Mouse (Mus musculus) gastrocnemius, postnatal 10 days (tissue): ENCODE results near the gene Gm17349. TPM values are rescaled to one million over a fixed set of nuclear protein-coding genes. Genes with fewer than 3 reads are reported as not detected.
A peak's percentile ranks its signal among the peaks of the same experiment; 100 is the strongest.
"Not testable (repeated sequence)": the region's sequence is repeated elsewhere in the genome, so short reads cannot be mapped to it uniquely, and the experiment has no call there.

Experiments used
- DNase-seq: peaks from one replicate; pipeline ENCODE4 v3.0.0; 2021; ENCODE audit warnings: mixed read lengths
- long read RNA-seq, 2 experiments: library from polyadenylated mRNA; stranded (forward); transcript quantifications; one replicate each; pipeline ENCODE4 v2.0.0; 2021
- total RNA-seq, 2 experiments: library from RNA; stranded (reverse); gene quantifications; 2 replicates each; pipeline ENCODE4 v1.2.3; 2021

Gene Gm17349
- 1 to 10 TPM in 1 of 2 experiments, not detected in 1; 2.4 TPM for total RNA-seq
- long read RNA-seq, experiment 1, partial matches to known transcripts: 0 of 2 reads
- long read RNA-seq, experiment 1, other reads (novel, unspliced or antisense): 2 of 2 reads
- long read RNA-seq, experiment 2: 0 reads

DNA sequence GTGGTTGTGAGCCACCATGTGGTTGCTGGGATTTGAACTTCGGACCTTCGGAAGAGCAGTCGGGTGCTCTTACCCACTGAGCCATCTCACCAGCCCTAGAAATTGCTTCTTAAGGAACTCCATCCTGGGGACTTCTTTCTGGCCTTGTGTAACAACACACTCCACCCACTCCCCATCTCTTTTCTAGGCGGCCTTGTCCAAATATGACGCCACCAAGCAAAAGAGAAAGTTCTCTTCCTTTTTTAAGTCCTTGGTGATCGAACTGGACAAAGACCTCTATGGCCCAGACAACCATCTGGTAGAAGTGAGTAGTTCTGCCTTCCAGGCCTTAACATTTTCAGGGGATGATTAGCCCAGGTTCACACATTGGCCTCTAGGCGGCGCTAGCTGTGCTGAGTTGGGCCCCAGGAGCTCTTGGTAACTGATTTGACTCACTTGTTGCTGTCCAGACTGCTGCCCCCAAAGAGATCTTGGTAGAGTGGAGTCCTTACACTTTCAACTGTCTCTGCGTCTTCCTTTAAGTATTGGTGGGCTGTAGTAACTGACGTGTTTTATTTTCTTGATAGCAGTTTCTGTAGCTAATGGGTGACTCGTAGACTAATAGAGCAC lies at the start of gene Gm17349:
TSS of gene Gm17349 (minus strand) at position 51 of the 609 bp plus-strand sequence.
- DNase-seq: peak; percentile 70

DNA sequence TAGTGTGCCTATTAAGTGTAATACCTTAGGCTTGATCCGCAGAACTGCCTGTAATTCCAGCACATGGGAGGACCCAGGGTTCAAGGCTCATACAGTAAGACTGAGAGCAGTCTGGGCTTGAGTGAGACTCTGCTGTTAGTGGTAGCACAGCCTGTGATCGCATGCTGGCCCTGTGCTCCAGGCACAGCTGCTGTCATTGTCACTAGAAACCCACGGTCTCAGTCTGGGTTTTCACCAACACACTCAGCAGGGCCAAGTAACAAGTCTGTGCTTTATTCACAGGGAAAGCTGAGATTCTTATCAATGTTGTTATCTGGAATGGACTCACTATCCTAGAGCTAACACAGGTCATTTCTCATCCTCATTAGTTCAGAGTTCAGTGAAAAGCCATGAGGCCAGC lies 48.9 kb upstream of the Gm17349 start:
- no peak for DNase-seq

DNA sequence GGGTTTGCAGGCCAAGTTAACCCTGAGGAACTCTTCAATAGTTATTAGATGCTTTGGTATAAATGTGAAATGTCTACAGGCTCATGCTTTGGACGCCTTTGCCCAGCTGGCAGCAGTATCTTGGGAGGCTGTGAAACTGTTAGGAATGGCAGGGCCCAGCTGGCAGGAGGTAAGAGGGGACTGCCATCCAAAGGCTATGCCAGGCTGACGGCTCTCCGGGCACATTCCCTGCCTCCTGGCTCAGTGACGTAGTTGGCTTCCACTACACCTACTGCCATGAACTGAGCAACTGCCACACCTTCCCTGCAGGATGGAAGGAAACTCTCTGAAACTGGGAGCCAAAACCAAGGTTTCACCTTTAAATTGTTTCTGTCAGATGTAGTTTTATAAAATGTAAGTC lies 34.9 kb upstream of the Gm17349 start:
- peak; percentile 22 for DNase-seq

DNA sequence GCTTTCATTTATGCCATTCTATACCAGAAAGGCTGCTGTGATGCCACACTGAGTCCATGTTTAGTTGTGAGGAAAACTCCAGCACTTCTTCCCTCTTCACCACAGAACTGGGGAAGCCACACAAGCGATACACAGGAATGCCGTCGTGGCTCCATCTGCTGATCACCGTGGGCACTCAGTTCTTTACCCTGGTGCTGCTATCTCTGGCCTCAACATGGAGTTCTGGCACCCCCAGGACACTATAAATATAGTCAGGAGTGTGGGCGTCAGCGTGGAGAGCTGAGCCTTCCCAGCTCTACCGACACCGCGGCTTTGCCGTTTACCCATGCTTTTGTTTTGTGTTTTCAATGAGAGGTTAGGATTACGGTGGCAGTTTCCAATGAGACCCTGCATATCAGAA lies 31.4 kb upstream of the Gm17349 start:
- DNase-seq: no peak

DNA sequence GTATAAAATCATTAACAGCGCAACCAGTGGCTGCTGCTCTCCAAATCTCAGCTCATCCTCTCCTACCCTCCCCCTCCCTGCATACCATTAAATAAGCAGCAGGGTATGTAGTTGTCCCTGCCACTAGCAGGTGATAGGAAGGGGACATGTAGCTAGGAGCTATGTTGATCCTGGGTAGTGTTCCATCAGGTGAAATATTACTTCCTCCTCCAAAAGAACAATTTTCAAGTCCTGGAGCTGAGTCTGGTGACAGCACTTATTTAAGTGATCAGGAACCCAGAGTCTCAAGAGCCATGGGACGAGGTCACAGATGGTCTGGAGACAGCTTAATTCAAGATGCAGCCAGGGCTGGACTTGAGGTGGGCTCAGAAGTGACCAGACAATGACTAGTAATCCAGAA lies 30.3 kb upstream of the Gm17349 start:
- peak; percentile 100 for DNase-seq

DNA sequence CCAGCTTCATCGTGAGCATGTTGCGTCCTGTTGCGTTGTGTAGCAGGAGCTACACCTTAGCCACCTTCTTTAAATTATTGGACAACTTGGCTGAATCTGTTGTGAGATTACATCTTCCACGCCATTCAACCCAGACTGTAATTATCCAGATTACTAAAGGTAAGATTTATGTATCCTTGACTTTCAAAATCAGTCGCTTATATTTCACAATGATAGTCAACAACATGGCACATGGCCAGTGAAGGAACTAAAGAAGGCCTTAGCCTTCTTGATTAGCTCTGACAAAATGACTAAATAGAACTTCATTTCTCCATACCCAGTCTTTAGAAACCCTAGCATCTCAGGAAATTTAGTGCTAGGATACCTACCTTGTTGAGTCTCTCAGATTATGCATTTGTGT lies 27.9 kb upstream of the Gm17349 start:
- no peak for DNase-seq

DNA sequence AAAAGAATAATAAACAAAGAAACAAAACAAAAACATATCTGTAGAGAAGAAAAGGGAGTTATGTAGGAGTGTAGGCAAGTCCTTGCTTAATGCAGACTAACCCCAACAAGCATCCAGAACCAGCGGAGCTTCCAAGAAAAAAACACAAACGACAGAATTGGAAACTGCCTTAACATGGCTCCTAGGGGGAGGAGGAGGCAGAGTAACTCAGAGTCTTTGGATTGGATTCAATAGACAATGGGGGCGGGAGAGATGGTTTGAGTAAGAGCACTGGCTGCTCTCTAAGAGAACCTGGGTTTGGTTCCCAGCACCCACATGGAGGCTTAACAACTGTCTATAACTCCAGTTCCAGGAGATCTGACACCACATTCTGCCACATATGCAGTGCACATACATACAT lies 26.4 kb upstream of the Gm17349 start:
- no peak for DNase-seq

DNA sequence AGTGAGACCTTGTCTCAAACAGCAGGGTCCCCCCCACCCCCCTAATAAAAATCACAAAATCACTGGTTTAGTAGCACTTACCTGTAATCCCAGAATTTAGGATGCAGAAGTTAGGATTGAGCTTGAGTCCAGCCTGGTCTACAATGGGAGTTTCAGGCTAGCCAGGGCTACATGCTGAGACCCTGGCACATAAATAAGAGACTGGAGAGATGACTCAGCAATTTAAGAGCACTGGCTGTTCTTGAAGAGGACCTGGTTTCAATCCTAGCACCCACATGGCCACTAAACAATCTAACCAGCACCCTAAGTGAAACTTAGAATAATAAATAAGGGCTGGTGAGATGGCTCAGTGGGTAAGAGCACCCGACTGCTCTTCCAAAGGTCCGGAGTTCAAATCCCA lies 25.9 kb upstream of the Gm17349 start:
- no peak for DNase-seq

DNA sequence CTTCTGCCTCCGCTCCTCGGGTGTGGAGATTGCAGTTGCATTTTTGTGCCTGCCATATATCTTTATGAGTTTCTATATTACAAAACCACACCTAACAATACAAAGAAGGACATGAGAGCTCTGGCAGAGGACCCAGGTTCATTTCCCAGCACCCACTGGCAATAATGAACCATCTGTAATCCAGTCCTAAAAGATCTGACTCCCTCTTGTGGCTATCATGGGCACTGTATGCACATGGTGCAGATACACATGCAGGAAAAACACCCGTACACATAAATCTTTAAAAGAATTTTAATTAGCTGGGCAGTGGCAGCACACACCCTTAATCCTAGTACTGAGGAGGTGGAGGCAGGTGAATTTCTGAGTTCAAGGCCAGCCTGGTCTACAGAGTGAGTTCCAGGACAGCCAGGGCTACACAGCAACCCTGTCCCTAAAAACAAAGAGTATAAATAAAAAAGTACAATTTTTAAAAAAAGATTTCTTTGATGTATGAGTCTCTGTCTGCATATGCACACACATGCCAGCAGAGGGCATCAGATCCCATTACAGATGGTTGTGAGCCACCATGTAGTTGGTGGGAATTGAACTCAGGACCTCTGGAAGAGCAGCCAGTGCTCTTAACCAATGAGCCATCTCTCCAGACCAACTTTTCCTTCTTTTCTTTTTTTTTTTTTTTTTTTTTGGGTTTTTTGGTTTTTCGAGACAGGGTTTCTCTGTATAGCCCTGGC lies 23.9 kb upstream of the Gm17349 start:
- DNase-seq: no peak

DNA sequence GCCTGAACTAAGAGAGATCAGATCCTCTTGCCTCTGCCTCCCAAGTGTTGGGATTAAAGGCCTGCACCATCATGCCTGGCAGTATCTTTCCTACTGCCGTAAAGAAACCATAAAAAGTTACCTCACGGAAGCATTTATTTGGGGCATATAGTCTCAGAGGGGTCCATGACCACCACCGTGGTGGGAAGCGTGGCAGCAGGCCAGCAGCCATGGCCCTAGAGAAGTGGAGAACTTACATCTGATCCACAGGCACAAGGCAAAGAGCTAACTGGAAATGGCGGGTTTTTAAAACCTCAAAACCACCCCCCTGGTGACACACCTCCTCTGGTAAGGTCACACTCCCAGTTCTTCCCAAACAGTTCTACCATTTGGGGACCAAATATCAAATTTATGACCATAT lies 22.9 kb upstream of the Gm17349 start:
- DNase-seq: no peak

DNA sequence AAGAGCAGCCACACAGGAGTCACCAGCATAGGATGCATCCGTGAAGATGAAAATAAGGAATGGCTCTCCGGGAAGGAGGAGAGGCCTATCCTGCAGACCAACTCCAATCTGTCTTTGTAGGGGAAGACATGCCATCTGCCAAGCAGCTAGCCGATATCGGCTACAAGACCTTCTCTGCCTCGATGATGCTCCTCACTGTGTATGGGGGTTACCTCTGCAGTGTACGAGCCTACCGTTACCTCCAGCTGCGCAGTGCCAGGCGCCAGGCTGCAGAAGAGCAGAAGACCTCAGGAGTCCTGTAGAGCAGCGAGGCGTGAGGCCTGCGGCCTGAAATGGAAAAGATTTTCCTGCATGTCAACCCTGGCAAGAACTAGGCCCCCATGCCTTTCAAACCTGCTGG lies 22.2 kb upstream of the Gm17349 start:
- DNase-seq: no peak

DNA sequence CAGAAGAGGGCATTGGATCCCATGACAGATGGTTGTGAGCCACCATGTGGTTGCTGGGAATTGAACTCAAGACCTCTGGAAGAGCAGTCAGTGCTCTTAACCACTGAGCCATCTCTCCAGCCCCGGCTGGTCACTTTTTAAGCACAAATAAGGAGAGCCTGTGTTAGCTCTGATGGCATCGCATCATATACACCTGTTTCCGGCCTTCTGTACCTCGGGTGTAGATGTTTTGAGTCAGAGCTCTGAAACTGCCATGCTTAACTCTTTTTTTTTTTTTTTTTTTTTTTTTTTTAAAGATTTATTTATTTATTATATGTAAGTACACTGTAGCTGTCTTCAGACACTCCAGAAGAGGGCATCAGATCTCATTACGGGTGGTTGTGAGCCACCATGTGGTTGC lies 21.7 kb upstream of the Gm17349 start:
- DNase-seq: not testable (repeated sequence)

DNA sequence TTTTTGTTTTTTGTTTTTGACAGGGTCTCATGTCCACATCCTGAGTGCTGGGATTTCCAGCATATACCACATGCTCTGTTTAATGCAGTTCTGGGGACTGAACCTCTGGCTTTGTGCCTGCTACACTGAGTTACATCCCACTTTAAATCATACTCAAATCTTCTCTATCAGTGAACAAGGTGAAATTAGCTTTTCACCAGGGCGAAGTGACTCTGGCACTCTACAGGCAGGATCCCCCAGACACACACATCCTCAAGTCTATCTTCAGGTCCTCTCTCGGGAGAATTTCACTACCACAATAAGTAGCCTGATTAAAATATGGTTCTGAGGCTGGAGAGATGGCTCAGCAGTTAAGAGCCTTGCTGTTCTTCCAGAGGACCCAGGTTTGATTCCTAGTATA lies 21.3 kb upstream of the Gm17349 start:
- DNase-seq: no peak

DNA sequence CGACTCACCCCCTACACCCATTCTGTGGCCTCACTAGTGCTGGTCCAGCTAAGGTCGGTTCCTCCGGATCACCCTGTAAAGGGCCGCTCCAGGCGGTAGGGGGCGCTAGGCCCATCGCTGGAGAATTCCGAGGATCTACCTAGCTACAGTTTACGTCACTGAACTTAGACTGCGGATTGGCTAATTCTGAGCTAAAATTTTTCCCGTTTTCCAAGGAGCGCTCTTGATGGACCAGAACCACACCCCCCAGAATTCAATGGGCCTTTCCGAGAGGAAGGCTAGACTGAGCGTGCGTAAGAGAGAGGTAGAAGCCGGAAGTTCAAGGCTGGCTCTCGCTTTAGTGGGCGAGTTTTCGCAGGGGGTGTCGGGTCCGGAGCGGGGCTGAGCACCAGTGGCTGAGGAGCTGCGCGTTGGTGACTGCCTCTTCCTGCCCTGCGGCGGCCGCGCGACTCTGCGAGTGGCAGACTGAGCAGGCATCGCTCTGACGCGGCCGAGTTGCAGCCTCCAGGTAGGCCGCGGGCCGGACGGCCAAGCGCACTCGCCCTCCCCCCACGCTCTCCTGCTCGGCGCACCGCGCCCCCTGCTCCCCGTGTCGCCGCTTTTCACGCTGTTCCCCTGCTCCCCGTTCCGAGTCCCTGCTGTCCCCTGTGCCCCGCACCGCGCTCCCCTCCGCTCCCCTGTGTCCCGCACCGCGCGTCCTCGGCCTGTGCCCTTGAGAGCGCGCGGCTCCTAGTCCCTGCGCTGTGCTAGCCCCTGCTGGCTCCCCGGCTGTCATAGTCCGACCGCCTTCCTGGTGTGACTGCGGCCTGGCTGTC lies 20.3 kb upstream of the Gm17349 start, which contains the start of gene Cox14:
TSS of gene Cox14 (plus strand) at position 278 of the 815 bp plus-strand sequence.
- DNase-seq: peak; percentile 93

DNA sequence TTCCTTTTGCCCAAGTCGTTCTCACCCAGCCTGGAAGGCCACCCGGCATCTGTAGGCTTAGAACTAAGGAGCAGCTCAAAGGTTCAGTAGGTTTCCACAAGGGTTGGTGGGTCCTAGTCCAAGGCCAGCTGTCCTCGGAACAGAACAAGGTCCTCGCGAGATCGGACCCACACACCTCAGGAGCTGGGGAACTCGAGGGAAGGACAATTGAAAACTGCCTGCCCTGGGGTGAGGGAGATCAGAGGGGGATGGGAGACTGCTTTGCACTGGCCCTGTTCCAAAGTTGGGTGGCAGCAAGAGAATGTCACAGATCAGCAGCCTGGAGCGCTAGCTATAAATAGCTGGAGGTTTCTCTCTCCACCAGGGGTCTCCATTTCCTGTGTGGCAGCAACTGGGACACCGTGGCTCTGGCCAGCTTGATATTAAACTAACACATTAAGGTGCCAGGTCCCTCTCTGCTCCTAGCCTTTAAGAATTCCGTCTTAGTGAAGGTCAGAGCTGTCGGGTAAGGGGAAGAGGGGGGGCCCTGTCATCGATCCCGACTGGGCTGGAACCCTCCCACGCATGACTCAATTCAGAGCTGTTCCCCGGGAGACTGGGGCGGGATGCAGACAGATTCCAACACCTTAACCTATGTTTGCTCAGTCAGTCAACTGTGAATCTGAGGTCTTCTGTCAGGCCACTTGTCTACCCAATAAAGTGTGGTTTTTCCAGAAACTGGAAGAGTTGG lies 19.2 kb upstream of the Gm17349 start:
- peak; percentile 68 for DNase-seq

DNA sequence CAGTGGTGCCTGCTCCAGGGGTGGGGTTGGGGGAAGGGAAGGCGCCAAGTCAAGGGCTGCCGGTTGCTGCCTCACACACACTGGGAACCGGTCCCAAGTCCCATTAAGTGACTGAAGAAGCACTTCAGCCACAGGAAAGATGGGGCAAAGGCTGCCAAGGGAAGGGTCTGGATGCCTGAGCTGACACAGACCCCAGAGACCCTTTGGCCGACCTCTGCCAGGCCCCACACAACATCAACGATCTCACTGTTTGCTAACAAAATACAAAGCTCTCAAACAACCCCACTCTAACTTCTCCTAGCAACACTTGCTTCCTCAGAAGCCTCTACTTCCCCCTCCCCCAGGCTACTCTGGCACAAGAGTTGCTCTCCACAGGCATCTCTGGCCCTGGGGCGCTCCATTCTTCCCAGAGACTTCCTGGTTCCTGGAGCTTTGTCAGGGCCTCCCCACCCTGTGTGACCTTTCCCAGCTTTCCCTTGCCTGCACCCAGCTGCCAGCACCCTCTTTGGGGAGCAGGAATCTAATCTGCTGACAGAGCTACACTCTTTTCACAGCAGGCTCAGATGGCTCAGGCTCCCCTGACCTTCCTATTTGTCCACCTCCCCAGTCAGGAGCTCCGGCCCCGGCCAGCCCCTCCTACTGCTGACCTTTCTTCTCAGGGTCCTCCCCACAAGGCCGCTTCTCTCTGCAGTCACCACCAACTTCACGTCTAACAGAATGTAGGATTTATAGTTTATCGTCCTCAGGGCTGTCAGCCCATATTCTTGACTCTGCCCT lies 18.4 kb upstream of the Gm17349 start:
- peak; percentile 72 for DNase-seq

DNA sequence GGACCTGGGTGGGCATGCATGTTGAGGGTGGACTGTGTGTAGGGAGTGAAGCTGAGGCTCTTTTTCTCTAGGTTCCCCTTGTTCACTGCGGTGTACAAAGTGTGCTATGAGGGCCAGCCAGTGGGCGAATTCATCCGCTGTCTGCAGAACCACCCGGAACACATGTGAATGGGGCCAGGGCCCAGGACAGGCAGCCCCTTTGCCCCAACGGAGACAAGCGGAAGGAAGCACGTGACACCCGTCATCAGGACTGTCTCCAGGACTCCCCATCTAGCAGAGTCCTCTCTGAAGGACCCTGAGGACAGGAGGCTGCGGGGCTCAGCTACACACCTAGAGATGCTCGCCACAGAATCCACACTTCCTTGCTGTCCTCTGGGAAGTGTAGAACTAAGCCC lies 17.8 kb upstream of the Gm17349 start:
- DNase-seq: no peak

DNA sequence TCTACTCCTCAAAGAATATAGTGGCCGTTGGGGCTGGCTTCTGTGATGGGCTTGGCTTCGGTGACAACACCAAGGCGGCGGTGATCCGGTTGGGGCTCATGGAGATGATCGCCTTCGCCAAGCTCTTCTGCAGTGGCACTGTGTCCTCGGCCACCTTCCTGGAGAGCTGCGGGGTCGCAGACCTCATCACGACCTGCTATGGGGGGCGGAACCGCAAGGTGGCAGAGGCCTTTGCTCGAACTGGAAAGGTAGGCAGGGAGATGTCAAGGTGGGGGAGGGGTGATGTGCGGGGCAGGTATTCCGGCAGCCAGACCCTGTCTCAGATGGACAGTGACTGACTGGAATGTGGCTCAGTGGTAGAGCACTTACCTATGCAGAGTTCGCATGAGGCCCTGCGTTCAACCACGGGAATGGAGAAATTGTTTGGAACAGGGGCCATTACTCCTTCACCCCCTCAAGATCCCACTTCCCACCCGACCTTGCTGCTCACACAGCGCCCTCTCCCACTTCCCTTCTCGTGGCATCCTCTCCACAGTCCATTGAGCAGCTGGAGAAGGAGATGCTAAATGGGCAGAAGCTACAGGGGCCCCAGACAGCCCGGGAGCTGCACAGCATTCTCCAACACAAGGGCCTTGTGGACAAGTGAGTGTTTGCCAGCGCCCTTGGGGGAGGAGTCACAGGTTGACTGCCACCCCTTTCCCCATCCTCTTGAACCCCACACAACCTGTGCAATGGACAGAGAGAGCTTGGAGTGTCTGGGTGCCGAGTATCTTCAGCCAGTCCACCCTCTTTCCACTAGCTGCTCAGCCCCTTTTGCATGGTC lies 16.8 kb upstream of the Gm17349 start:
- no peak for DNase-seq

DNA sequence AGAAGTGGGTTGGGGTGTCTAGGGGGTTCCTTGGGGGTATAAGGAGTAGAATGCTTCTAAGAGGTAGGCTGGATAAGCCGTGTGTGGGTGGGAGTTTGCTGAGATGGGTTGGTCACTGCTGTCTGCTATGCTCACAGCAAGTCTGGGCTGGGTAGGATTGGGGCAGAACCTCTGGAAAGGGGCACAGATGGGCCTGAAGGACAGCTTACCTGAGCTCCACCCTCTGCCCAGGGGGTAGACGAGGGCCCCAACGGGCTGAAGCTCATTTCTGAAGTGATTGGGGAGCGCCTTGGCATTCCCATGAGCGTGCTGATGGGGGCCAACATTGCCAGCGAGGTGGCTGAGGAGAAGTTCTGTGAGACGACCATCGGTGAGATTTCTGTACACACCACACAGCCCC lies 14.6 kb upstream of the Gm17349 start:
- no peak for DNase-seq

DNA sequence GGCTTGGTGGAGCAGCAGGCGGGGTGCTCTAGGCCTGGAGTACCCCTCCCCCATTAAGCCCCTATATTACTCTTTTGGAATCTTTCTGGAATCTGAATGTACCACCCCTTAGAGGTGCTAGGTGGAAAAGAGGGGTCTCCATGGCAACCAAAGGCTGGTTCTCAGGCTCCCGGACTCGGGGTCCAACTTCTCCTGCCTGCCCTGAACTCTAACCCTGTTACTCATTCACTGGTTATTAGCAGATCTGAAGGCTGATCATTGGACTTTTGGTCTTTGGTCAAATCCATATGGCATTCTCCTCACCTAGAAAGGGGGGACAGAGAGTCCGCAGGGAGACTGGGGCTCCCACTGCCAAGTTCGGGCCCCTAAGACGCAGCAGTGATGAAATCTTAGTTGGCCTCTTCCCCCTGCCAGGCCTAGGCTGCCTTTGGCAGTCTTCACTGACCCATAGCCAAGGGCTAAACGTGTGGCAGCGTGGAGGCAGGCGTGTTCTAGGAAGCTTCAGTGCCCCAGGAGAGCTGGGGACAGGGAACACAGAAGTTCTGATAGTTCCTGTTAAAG lies 13.3 kb upstream of the Gm17349 start:
- peak; percentile 50 for DNase-seq
